Mouse (Mus musculus) kidney, adult 2 months (tissue): ENCODE measurements at regions not wholly inside any gene's neighbourhood (a gene's known extent, or its start where the extent isn't known, plus 50 kb on each side); places are given as distances from the start of the nearest gene placed in this dataset.

Experiments
- CTCF ChIP-seq: fragments of 200-500 bp; conservative IDR thresholded peaks from 2 replicates; pipeline ENCODE4 v1.5.1; 2011; ENCODE audit warnings: low read depth, mild to moderate bottlenecking, control low read depth, low read length, moderate library complexity, mixed read lengths; ENCODE audit not compliant: insufficient read depth, insufficient read length
- POLR2A ChIP-seq: fragments of 200-500 bp; IDR thresholded peaks from one replicate; pipeline ENCODE4 v1.6.1; 2011; ENCODE audit warnings: low read depth, low read length, control low read depth

GRCm38 (mm10) chr4:55802101-55802500 lies 269.8 kb upstream of the Klf4 start:
- TF ChIP-seq CTCF (no peak), POLR2A (no peak)
